Mouse (Mus musculus) gastrocnemius, adult 2 months (tissue): ENCODE measurements around the gene Myf6. TPM values are rescaled to one million over a fixed set of nuclear protein-coding genes. Genes with fewer than 3 reads are reported as not detected.

Experiments used
- DNase-seq: peaks from one replicate; pipeline ENCODE4 v3.0.0; 2022
- H3K27ac ChIP-seq: fragments of 200-600 bp; 2 replicates; pipeline ENCODE4 v1.8.1; 2022; ENCODE audit warnings: mild to moderate bottlenecking
- H3K4me3 ChIP-seq: fragments of 200-600 bp; 2 replicates; pipeline ENCODE4 v1.8.1; 2022; ENCODE audit warnings: mild to moderate bottlenecking, moderate library complexity
- CTCF ChIP-seq: fragments of 200-600 bp; IDR thresholded peaks from 2 replicates; pipeline ENCODE4 v1.8.1; 2022; ENCODE audit warnings: antibody characterized with exemption, mild to moderate bottlenecking, moderate library complexity
- intact Hi-C: fragments of 180-260 bp; cut with DNase I; formaldehyde crosslinking; loops from one replicate; pipeline ENCODE4 v1.15.1; 2025
- long read RNA-seq, 2 experiments: library from polyadenylated mRNA; stranded (forward); transcript quantifications; one replicate each; pipeline ENCODE4 v2.0.0; 2021
- total RNA-seq, 2 experiments: library from RNA; stranded (reverse); gene quantifications; 2 replicates each; pipeline ENCODE4 v1.2.3; 2021

Gene Myf6
- 100 to 1,000 TPM in 1 of 2 experiments, 10 to 100 TPM in 1; 97.3 to 144 TPM for total RNA-seq
- long read RNA-seq, experiment 1, transcript Myf6-201 (3 exons, 1,263 nt), result major isoform, 70 of 71 reads
- long read RNA-seq, experiment 1, partial matches to known transcripts, result 0 of 71 reads
- long read RNA-seq, experiment 1, other reads (novel, unspliced or antisense), result 1 of 71 reads
- long read RNA-seq, experiment 2, transcript Myf6-201 (3 exons, 1,263 nt), result major isoform, 93 of 94 reads
- long read RNA-seq, experiment 2, partial matches to known transcripts, result 1 of 94 reads
- long read RNA-seq, experiment 2, other reads (novel, unspliced or antisense), result 0 of 94 reads

GRCm38 (mm10) chr10:107494568-107494967 lies at the start of gene Myf6:
TSS of gene Myf6 (minus strand) at chr10:107494737.
- intact Hi-C loops, result loop anchor here (5.0 kb wide), 1 partner anchor 73 kb away; no protein-coding TSS in a partner anchor
- Histone ChIP-seq H3K4me3 (peak within 1 kb of the TSS; percentile 81), H3K27ac (peak within 1 kb of the TSS; percentile 95)
- DNase-seq, result peak; percentile 48
- TF ChIP-seq CTCF, result no peak

- no peak for TF ChIP-seq CTCF
- peak overlapping the region; percentile 39; the same call in 1 of the 2 replicates for H3K27ac ChIP-seq
- DNase-seq, result no peak
- H3K4me3 ChIP-seq, result no peak overlapping the region
- intact Hi-C loops, result no loop called here
These were observed 48.5 kb upstream of the Myf6 start for GRCm38 (mm10) chr10:107543026-107543425.

- no peak for DNase-seq
- Histone ChIP-seq H3K27ac (no peak overlapping the region), H3K4me3 (no peak overlapping the region)
- TF ChIP-seq CTCF, result no peak
- intact Hi-C loops, result no loop called here
These were observed 34.2 kb upstream of the Myf6 start for GRCm38 (mm10) chr10:107528758-107529157.

GRCm38 (mm10) chr10:107519216-107519615 lies 24.7 kb upstream of the Myf6 start:
- intact Hi-C loops, result loop anchor here (5.0 kb wide), 1 partner anchor 43 kb away; no protein-coding TSS in a partner anchor
- no peak for TF ChIP-seq CTCF
- Histone ChIP-seq H3K4me3 (no peak overlapping the region), H3K27ac (peak overlapping the region; percentile 43; the same call in 1 of the 2 replicates)
- no peak for DNase-seq

GRCm38 (mm10) chr10:107516641-107517040 lies 22.1 kb upstream of the Myf6 start:
- no peak for TF ChIP-seq CTCF
- Histone ChIP-seq H3K4me3 (0 out of 2 replicates have a peak overlapping the region, but pooled peaks have one; percentile 19), H3K27ac (peak overlapping the region; percentile 60)
- intact Hi-C loops, result loop anchor here (5.0 kb wide), 1 partner anchor 46 kb away; no protein-coding TSS in a partner anchor
- no peak for DNase-seq

- no peak for TF ChIP-seq CTCF
- DNase-seq, result no peak
- H3K4me3 ChIP-seq, result peak overlapping the region; percentile 32
- intact Hi-C loops, result loop anchor here (5.0 kb wide), 1 partner anchor 48 kb away; no protein-coding TSS in a partner anchor
- H3K27ac ChIP-seq, result peak overlapping the region; percentile 62
These were observed 20.2 kb upstream of the Myf6 start for GRCm38 (mm10) chr10:107514735-107515134.

- Histone ChIP-seq H3K27ac (peak overlapping the region; percentile 61; the same call in 1 of the 2 replicates), H3K4me3 (no peak overlapping the region)
- intact Hi-C loops, result no loop called here
- DNase-seq, result peak; percentile 50
- TF ChIP-seq CTCF, result no peak
These were observed 11.9 kb upstream of the Myf6 start for GRCm38 (mm10) chr10:107506397-107506796.

GRCm38 (mm10) chr10:107503430-107503829 lies 8.9 kb upstream of the Myf6 start:
- DNase-seq, result no peak
- Histone ChIP-seq H3K27ac (peak overlapping the region; percentile 90), H3K4me3 (no peak overlapping the region)
- no peak for TF ChIP-seq CTCF
- intact Hi-C loops, result no loop called here

- intact Hi-C loops, result no loop called here
- H3K4me3 ChIP-seq, result no peak overlapping the region
- DNase-seq, result no peak
- peak overlapping the region; percentile 90 for H3K27ac ChIP-seq
- TF ChIP-seq CTCF, result no peak
These were observed 7.7 kb upstream of the Myf6 start for GRCm38 (mm10) chr10:107502193-107502592.

GRCm38 (mm10) chr10:107499656-107500055 lies 5.1 kb upstream of the Myf6 start:
- peak; percentile 70 for DNase-seq
- no peak for TF ChIP-seq CTCF
- Histone ChIP-seq H3K4me3 (peak overlapping the region; percentile 68), H3K27ac (peak overlapping the region; percentile 90)
- intact Hi-C loops, result no loop called here

- no peak for TF ChIP-seq CTCF
- no peak for DNase-seq
- peak overlapping the region; percentile 95 for H3K27ac ChIP-seq
- intact Hi-C loops, result no loop called here
- peak overlapping the region; percentile 81 for H3K4me3 ChIP-seq
These were observed 1.9 kb upstream of the Myf6 start for GRCm38 (mm10) chr10:107496402-107496801.

- no peak for TF ChIP-seq CTCF
- Histone ChIP-seq H3K27ac (peak overlapping the region; percentile 95), H3K4me3 (peak overlapping the region; percentile 81)
- DNase-seq, result peak; percentile 59
- intact Hi-C loops, result loop anchor here (5.0 kb wide), 1 partner anchor 73 kb away; no protein-coding TSS in a partner anchor
These were observed 710 bp downstream of the Myf6 start for GRCm38 (mm10) chr10:107493580-107494474.
